Comparison of ENCODE assay signal across 9 mouse cellular contexts in genomic region chr2:101525091-101525490, GRCm38 (mm10).
"Had no signal": no experiment of that assay in that cellular context is flagged by ENCODE, and none has a peak within 500 bp of the region (broad histone marks: within the 10 kb centered on the region; RNA-seq: fewer than 3 reads in every experiment).

No protein-coding gene starts in this region.

- H3K4me2 ChIP-seq: liver, embryonic 11.5 days; liver, embryonic 15.5 days; midbrain, embryonic 15.5 days; neural tube, embryonic 12.5 days; stomach, embryonic 15.5 days had no signal

- H3K27ac ChIP-seq: layer of hippocampus, adult 2 months; limb, embryonic 10.5 days; liver, embryonic 15.5 days; midbrain, embryonic 15.5 days; neural tube, embryonic 12.5 days; stomach, embryonic 15.5 days had no signal

- H3K27me3 ChIP-seq: liver, embryonic 15.5 days; midbrain, embryonic 15.5 days; neural tube, embryonic 12.5 days; stomach, embryonic 15.5 days had no signal

- H3K9ac ChIP-seq: liver, embryonic 15.5 days; midbrain, embryonic 15.5 days; neural tube, embryonic 12.5 days; stomach, embryonic 15.5 days had no signal

- H3K36me3 ChIP-seq: limb, embryonic 10.5 days; liver, embryonic 15.5 days; midbrain, embryonic 15.5 days; neural tube, embryonic 12.5 days; stomach, embryonic 15.5 days had no signal

- H3K4me1 ChIP-seq: limb, embryonic 10.5 days; liver, embryonic 15.5 days; midbrain, embryonic 15.5 days; neural tube, embryonic 12.5 days; stomach, embryonic 15.5 days had no signal

- H3K4me3 ChIP-seq: layer of hippocampus, adult 2 months; limb, embryonic 10.5 days; liver, embryonic 15.5 days; midbrain, embryonic 15.5 days; neural tube, embryonic 12.5 days; stomach, embryonic 15.5 days had no signal

- H3K9me3 ChIP-seq: limb, embryonic 10.5 days; liver, embryonic 15.5 days; midbrain, embryonic 15.5 days; neural tube, embryonic 12.5 days; stomach, embryonic 15.5 days had no signal

- ATAC-seq: lung, postnatal 0 days had no signal

- DNase-seq: lung, adult 2 months had no signal
